ENCODE assay signal across 15 mouse cellular contexts in genomic region chr8:96152056-96152455, GRCm38 (mm10).
DNase-seq lines count a peak whose midpoint lies in the region; ATAC-seq and TF ChIP-seq lines count a peak whose summit lies in the region.
"Had no signal": no experiment of that assay in that cellular context is flagged by ENCODE, and none has a peak within 500 bp of the region (broad histone marks: within the 10 kb centered on the region; RNA-seq: fewer than 3 reads in every experiment).

No protein-coding gene starts in this region.

- H3K4me3 ChIP-seq in MEL (ENCODE audit: control insufficient read depth in 1 of 2, insufficient read depth in 1 of 2, low read depth in 2 of 2, low read length in 2 of 2), result peak overlapping the region; percentile 58 to 78
- H3K4me3 ChIP-seq in kidney, embryonic 15.5 days (replicated peaks), result no peak overlapping the region
- no peak overlapping the region for H3K4me3 ChIP-seq in midbrain, embryonic 16.5 days (ENCODE audit: low read depth, low read length)
- H3K4me3 ChIP-seq: heart, adult 2 months; intestine, embryonic 15.5 days; layer of hippocampus, adult 2 months; limb, embryonic 12.5 days; midbrain, embryonic 10.5 days had no signal

- no peaks in the 10 kb centered on the region for H3K79me2 ChIP-seq in MEL (ENCODE audit: control insufficient read depth, insufficient read depth, low read length, poor library complexity)

- TF ChIP-seq EP300 in MEL (IDR thresholded peaks at IDR 0.05; ENCODE audit: low read depth in 1 of 2, low read length in 2 of 2), result no peak

- DNase-seq in 416B (ENCODE audit: low read depth), result peak; percentile 50
- peak; percentile 32 for DNase-seq in MEL (ENCODE audit: low read depth, low spot score)
- DNase-seq in frontal cortex, postnatal 25 days (ENCODE audit: low spot score in 2 of 2), result peak; percentile 20 to 36
- peak; percentile 75 for DNase-seq in right cerebral cortex, adult 18-20 months
- DNase-seq in embryo, embryonic 10.5 days (ENCODE audit: low spot score), result no peak
- DNase-seq: adrenal gland, postnatal 25 days; cerebellum, adult 9-11 months; heart, adult 2 months; lung, postnatal 14 days had no signal

- no peak overlapping the region for H3K4me2 ChIP-seq in kidney, embryonic 15.5 days
- H3K4me2 ChIP-seq in midbrain, embryonic 16.5 days (ENCODE audit: low read length), result no peak overlapping the region
- H3K4me2 ChIP-seq: intestine, embryonic 15.5 days; limb, embryonic 12.5 days had no signal

- no peak for TF ChIP-seq CTCF in MEL (IDR thresholded peaks at IDR 0.05 in 2 of 3, conservative IDR thresholded peaks at IDR 0.05 in 1 of 3; ENCODE audit: control insufficient read depth in 1 of 3, insufficient read depth in 1 of 3, low read depth in 2 of 3, low read length in 3 of 3, poor library complexity in 1 of 3, severe bottlenecking in 1 of 3)

- peaks cover 2 to 8% of the 10 kb centered on the region in 2 experiments; a peak in 2 of 4 replicates for H3K4me1 ChIP-seq in MEL (ENCODE audit: control insufficient read depth in 1 of 2, insufficient read depth in 2 of 2, low read length in 2 of 2)
- H3K4me1 ChIP-seq in kidney, embryonic 15.5 days, result no peaks in the 10 kb centered on the region
- H3K4me1 ChIP-seq in midbrain, embryonic 16.5 days (ENCODE audit: control insufficient read depth, insufficient read depth, low read length), result no peaks in the 10 kb centered on the region
- H3K4me1 ChIP-seq: intestine, embryonic 15.5 days; limb, embryonic 12.5 days; midbrain, embryonic 10.5 days had no signal

- no peak overlapping the region for H3K27ac ChIP-seq in MEL (ENCODE audit: control insufficient read depth, low read depth, low read length)
- no peak overlapping the region for H3K27ac ChIP-seq in kidney, embryonic 15.5 days
- no peak overlapping the region for H3K27ac ChIP-seq in midbrain, embryonic 16.5 days (ENCODE audit: low read length)
- H3K27ac ChIP-seq: heart, adult 2 months; intestine, embryonic 15.5 days; layer of hippocampus, adult 2 months; limb, embryonic 12.5 days; midbrain, embryonic 10.5 days had no signal

- H3K27me3 ChIP-seq in MEL (ENCODE audit: control insufficient read depth in 1 of 2, insufficient read depth in 2 of 2, low read length in 2 of 2), result no peaks in the 10 kb centered on the region
- H3K27me3 ChIP-seq in kidney, embryonic 15.5 days, result no peaks in the 10 kb centered on the region
- H3K27me3 ChIP-seq in midbrain, embryonic 16.5 days (ENCODE audit: control insufficient read depth, insufficient read depth, low read depth, low read length), result no peaks in the 10 kb centered on the region
- H3K27me3 ChIP-seq: intestine, embryonic 15.5 days; limb, embryonic 12.5 days had no signal

- ATAC-seq in kidney, embryonic 15.5 days (replicated peaks; ENCODE audit: low FRiP score), result no peak
- no peak for ATAC-seq in midbrain, embryonic 16.5 days
- ATAC-seq: intestine, embryonic 15.5 days had no signal

- H3K9me3 ChIP-seq in MEL (replicated peaks; ENCODE audit: insufficient read depth, low read length), result no peaks in the 10 kb centered on the region
- H3K9me3 ChIP-seq in kidney, embryonic 15.5 days (replicated peaks), result no peaks in the 10 kb centered on the region
- H3K9me3 ChIP-seq in midbrain, embryonic 16.5 days (replicated peaks; ENCODE audit: control insufficient read depth, low read length, poor library complexity, severe bottlenecking), result 0 out of 2 replicates have a peak, but pooled peaks cover 4% of the 10 kb centered on the region
- H3K9me3 ChIP-seq: intestine, embryonic 15.5 days; limb, embryonic 12.5 days; midbrain, embryonic 10.5 days had no signal

- WGBS in kidney, embryonic 15.5 days, result 79% methylated on average over 10 of the region's 10 CpGs
- 83% methylated on average over 10 of the region's 10 CpGs for WGBS in midbrain, embryonic 16.5 days

- H3K9ac ChIP-seq in MEL (ENCODE audit: control insufficient read depth, low read depth, low read length, poor library complexity, severe bottlenecking), result peak overlapping the region; percentile 34
- H3K9ac ChIP-seq in kidney, embryonic 15.5 days, result no peak overlapping the region
- H3K9ac ChIP-seq in midbrain, embryonic 16.5 days (ENCODE audit: low read depth, low read length), result no peak overlapping the region
- H3K9ac ChIP-seq: intestine, embryonic 15.5 days; limb, embryonic 12.5 days had no signal

- no peak for TF ChIP-seq POLR2A in MEL (IDR thresholded peaks at IDR 0.05; ENCODE audit: control insufficient read depth in 1 of 2, insufficient read depth in 1 of 2, low read depth in 1 of 2, low read length in 2 of 2, poor library complexity in 1 of 2)

- peaks cover 0 to 7% of the 10 kb centered on the region in 2 experiments; a peak in 2 of 4 replicates for H3K36me3 ChIP-seq in MEL (ENCODE audit: control insufficient read depth in 1 of 2, insufficient read depth in 2 of 2, low read length in 2 of 2)
- no peaks in the 10 kb centered on the region for H3K36me3 ChIP-seq in kidney, embryonic 15.5 days
- H3K36me3 ChIP-seq in midbrain, embryonic 16.5 days (ENCODE audit: control insufficient read depth, insufficient read depth, low read length), result no peaks in the 10 kb centered on the region
- H3K36me3 ChIP-seq: intestine, embryonic 15.5 days; limb, embryonic 12.5 days; midbrain, embryonic 10.5 days had no signal

- no peak for TF ChIP-seq RAD21 in MEL (IDR thresholded peaks at IDR 0.05; ENCODE audit: low read depth, low read length)

TF ChIP-seq in MEL, 35 proteins besides CTCF, POLR2A, EP300 and RAD21:
- no peak for TF ChIP-seq ZKSCAN1 (IDR thresholded peaks at IDR 0.05; ENCODE audit: low read depth, low read length)
- 0 out of 2 replicates have a peak, but pooled peaks have one; percentile 35 for TF ChIP-seq MAZ (IDR thresholded peaks at IDR 0.05; ENCODE audit: low read depth, low read length)

Comparison
In these comparisons a context has a peak if more than half of its experiments do, and no peak if none do; other contexts are left out.
1. H3K4me3 ChIP-seq: peak in MEL (2 of 2); none in kidney, embryonic 15.5 days (single experiment) and midbrain, embryonic 16.5 days (single experiment).